Mouse (Mus musculus) kidney, adult 11 months (tissue): ENCODE measurements at regions not wholly inside any gene's neighbourhood (a gene's known extent, or its start where the extent isn't known, plus 50 kb on each side); places are given as distances from the start of the nearest gene placed in this dataset.

ENCODE experiments used
- DNase-seq: peaks from one replicate; pipeline ENCODE4 v3.0.0; 2022

- no peak for DNase-seq
Measured at GRCm38 (mm10) chr5:118984251-118984650, 423.8 kb downstream of the Med13l start.

- DNase-seq: peak; percentile 11
Measured at GRCm38 (mm10) chr5:118984797-118985408, 424.4 kb downstream of the Med13l start.

GRCm38 (mm10) chr5:118987376-118988000 lies 427.0 kb downstream of the Med13l start:
- peak; percentile 7 for DNase-seq

DNA sequence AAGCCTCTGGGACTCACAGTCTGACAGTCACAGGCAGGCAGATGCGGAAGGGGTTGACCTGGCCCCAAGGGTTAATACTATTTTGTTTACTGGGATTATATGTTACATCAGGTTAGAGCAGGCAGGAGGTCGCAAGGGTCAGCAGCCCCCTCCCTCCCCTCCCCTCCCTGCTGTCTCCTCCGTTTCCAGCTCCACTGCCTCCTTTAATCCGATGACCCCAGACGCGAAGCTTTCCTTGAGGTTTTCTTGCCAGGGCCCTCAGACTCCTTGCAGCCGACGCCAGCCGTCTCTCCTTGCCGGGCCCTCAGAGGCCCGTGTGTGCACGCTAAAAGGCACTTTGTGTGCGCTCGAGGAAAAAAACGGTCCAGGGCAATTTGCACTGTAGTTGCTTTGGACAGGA lies 438.6 kb downstream of the Med13l start:
- no peak for DNase-seq

DNA sequence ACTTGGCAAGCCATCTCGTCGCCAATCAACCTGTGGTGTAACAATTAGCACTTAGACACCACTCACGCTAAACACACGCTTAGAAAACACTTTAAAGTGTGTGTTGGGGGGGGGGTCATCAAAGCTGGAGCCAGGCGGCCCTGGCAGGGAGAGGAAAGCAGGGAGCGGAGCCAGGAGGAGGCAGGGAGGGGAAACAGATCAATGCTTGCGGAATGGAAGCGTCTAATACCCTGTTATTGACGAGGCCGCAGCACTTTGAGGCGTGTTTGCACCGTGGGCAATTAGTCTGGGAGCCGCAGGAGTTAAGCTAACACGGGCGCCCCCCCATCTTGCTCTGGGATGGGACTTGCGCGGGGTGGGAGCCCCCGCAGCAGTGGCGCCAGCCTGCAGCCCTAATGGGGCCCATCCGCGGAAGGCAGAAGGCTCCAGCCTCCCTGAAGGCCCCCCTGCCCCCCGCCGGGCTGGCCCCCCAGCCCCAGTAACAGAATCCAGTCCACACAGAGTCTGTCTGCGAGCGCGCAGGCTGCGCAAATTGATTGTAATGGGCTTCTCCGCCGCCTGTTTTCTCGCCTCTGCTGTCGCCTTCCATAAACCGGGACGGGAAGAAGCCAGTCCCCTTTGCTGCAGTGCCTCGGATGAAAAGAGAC lies 445.5 kb downstream of the Med13l start:
- no peak for DNase-seq

DNA sequence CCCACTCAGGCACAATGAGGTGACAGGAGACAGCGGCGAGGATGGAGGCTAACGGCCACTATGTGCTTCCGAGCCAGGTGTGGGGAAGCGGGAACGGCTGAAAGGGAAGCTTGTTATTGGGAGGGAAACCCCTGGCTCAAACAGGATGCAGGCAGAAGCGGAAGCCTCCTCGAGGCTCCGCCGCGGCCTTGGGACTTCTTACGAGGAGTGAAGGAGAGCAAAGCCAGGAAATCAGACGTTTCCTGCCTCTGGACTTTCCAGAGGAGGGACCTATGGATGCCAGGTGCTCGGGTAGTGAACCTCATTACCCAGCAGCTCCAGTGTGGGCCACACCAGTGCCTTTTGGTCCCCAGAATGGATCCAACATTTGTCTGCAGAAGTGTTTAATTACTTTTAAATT lies 449.6 kb downstream of the Med13l start:
- no peak for DNase-seq

GRCm38 (mm10) chr5:119015181-119015580 lies 454.7 kb downstream of the Med13l start:
- no peak for DNase-seq

GRCm38 (mm10) chr5:119015606-119016255 lies 455.3 kb downstream of the Med13l start:
- no peak for DNase-seq

- no peak for DNase-seq
Measured at GRCm38 (mm10) chr5:119016420-119016819, 455.9 kb downstream of the Med13l start.

- DNase-seq: no peak
Measured at GRCm38 (mm10) chr5:119023947-119024346, 463.5 kb downstream of the Med13l start.

GRCm38 (mm10) chr5:119032051-119032450 lies 471.6 kb downstream of the Med13l start:
- DNase-seq: no peak

DNA sequence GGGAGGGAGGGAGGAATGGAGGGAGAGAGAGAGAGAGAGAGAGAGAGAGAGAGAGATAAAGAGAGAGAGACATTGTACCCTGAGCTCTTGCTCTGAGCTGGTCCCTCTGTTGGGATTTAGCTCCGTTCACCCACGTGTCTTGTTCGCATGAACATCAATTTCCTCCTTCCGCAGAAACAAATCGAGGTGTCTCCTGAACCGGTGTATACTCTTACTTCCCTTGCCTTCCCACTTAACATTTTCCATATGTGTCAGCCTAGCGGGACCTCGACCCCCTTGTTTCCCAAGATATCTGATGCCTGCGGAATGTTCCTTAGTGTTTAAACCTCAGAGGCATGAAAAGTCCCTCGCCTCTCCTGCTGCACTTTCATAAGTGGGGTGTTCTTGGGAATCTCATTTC lies 484.1 kb downstream of the Med13l start:
- DNase-seq: no peak

GRCm38 (mm10) chr5:119047581-119047980 lies 487.1 kb downstream of the Med13l start:
- no peak for DNase-seq

GRCm38 (mm10) chr5:119052354-119052996 lies 492.0 kb downstream of the Med13l start:
- DNase-seq: no peak

GRCm38 (mm10) chr5:119053738-119054137 lies 493.3 kb downstream of the Med13l start:
- no peak for DNase-seq

DNA sequence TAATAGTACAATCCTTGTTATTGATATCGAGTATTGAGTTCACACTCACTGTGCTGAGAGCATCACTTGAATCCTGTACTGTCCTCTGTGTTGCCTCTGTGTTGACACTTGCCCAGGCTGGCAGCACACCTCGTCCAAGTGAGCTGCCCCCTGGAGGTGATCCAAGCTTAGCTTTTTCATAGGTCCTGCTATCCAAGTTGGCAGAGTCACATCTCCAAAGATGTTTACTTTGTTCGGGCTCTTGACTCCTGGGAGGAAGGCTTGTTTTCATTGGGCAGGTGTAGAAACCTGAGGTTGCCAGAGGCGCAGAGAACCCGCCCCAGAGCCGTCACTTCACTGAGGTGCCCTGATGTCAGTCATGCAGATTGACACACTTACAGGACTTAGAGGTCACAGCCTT lies 493.9 kb downstream of the Med13l start:
- no peak for DNase-seq

DNA sequence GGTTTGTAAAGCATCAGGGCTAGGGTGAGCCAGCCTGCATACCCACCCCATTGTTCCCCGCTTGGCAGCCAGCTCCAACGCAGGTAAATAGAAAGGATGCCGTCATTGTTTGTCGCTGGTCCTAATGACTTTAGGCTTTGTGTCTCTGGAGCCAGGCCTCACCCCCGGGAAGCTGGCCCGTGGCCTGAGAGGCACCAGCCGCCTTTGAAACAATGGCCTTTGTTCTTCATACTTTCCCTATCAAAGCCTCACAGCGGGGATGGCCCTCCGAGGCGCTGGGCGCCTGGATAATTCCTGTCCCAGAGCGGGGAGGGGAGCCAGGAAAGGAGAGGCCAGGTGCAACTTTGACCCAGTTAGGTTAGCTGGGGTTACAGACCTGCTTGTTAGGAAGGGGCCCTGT lies 495.0 kb downstream of the Med13l start:
- peak; percentile 44 for DNase-seq

DNA sequence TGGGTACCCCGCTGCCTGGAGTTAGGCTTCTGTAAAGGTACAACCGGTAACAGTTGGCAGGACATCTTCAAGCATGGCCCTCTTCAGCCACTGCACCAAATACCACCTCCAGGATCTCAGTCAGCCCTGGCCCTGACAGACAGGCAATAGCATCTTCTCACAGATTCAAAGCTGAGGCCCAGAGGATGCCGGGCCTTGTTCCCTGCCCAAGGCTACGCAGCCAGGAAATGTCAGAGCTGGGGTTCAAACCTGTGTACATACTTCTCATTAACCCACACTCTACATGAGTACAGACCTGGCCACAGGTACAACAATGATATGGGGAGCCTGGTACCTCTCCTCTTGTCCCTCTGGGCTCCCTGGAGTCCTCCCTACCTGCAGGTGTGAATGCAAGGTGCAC lies 497.3 kb downstream of the Med13l start:
- DNase-seq: no peak

DNA sequence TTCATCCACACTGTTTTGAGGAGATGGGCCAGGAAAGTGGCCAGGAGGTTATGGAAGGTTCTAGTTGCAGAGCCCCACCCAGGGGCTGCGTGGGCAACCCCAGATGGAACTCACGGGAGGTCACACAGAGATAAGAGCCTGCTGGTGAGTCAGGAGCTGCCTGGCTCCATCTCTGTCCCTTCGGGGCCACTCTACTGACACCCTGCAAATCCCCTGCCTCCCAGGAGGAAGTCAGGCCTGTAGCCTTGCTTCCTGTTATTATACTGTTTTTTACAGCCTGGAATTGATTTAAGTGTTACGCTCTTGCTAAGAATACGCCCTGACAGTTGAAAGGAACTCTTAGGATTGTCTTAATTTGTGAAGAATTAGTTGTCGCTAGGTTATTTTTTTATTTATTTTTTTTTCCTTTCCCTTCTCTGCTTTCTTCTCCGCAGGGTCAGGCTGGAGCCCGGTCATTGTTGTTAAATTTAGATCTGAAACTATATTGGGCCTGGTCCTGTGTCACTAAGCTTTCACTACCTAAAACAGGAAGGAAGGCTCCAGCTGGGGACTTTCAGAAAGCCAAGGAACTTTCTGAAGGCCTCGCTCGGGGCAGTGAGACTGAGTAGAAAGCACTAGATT lies 497.9 kb downstream of the Med13l start:
- DNase-seq: peak; percentile 56

DNA sequence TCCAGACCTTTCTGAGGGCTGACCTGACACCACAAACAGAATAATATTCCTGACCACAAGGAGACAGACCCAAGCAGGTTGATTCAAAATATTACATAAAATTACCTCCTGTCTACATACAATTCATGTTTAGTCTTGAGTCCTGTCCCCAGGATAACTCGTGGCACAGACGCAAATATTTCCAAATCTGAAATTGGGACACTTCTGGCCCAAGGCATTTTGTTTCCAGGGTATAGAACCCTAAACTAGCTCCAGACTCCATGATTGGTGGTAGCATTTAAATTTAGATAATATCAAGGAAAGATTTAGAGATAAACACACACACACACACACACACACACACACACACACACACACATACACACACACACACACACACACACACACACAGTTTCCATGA lies 498.7 kb downstream of the Med13l start:
- DNase-seq: no peak

- no peak for DNase-seq
Measured at GRCm38 (mm10) chr5:119060886-119061285, 500.4 kb downstream of the Med13l start.

GRCm38 (mm10) chr5:119062478-119062877 lies 502.0 kb downstream of the Med13l start:
- DNase-seq: no peak

- no peak for DNase-seq
Measured at GRCm38 (mm10) chr5:119066666-119067065, 506.2 kb downstream of the Med13l start.
